Mouse (Mus musculus): ENCODE results near the gene P4ha3. TPM values are rescaled to one million over a fixed set of nuclear protein-coding genes. Genes with fewer than 3 reads are reported as not detected.

Gene P4ha3
- total RNA-seq, 2 experiments from 2014 or later: 6.5 to 8.5 TPM

GRCm38 (mm10) chr7:100281596-100281995, 3.7 kb upstream of the P4ha3 start:
- intact Hi-C loops (cut with DNase I): loop anchor here (1.0 kb wide), 1 partner anchor 109 kb away; no protein-coding TSS in a partner anchor
- no peak for TF ChIP-seq CTCF (IDR thresholded peaks at IDR 0.05)
- DNase-seq (ENCODE audit: extremely low spot score in 1 of 2, low spot score in 2 of 2): no peak
- no peak overlapping the region for H3K27ac ChIP-seq
- H3K4me3 ChIP-seq: no peak overlapping the region

GRCm38 (mm10) chr7:100283298-100283697, 2.0 kb upstream of the P4ha3 start:
- intact Hi-C loops (cut with DNase I): no loop called here
- no peak for DNase-seq (ENCODE audit: extremely low spot score in 1 of 2, low spot score in 2 of 2)

GRCm38 (mm10) chr7:100287748-100288578, 2.6 kb downstream of the P4ha3 start:
- TF ChIP-seq CTCF (IDR thresholded peaks at IDR 0.05): no peak
- H3K27ac ChIP-seq: no peak overlapping the region
- intact Hi-C loops (cut with DNase I): no loop called here
- H3K4me3 ChIP-seq: no peak overlapping the region
- DNase-seq (ENCODE audit: extremely low spot score in 1 of 2, low spot score in 2 of 2): no peak

More at GRCm38 (mm10) chr7:100283298-100283697, 2.0 kb upstream of the P4ha3 start:
- TF ChIP-seq CTCF (IDR thresholded peaks at IDR 0.05): no peak
- Histone ChIP-seq H3K27ac (peak overlapping the region; percentile 76), H3K4me3 (no peak overlapping the region)

GRCm38 (mm10) chr7:100288622-100289021, 3.3 kb downstream of the P4ha3 start:
- intact Hi-C loops (cut with DNase I): no loop called here
- Histone ChIP-seq H3K4me3 (no peak overlapping the region), H3K27ac (no peak overlapping the region)
- no peak for DNase-seq (ENCODE audit: extremely low spot score in 1 of 2, low spot score in 2 of 2)
- no peak for TF ChIP-seq CTCF (IDR thresholded peaks at IDR 0.05)

GRCm38 (mm10) chr7:100293546-100293945, 8.2 kb downstream of the P4ha3 start:
- no peak for DNase-seq (ENCODE audit: extremely low spot score in 1 of 2, low spot score in 2 of 2)
- TF ChIP-seq CTCF (IDR thresholded peaks at IDR 0.05): no peak
- Histone ChIP-seq H3K4me3 (no peak overlapping the region), H3K27ac (no peak overlapping the region)
- intact Hi-C loops (cut with DNase I): no loop called here

- Histone ChIP-seq H3K4me3 (no peak overlapping the region), H3K27ac (no peak overlapping the region)
- TF ChIP-seq CTCF (IDR thresholded peaks at IDR 0.05): peak; percentile 17
- DNase-seq (ENCODE audit: extremely low spot score in 1 of 2, low spot score in 2 of 2): no peak
- intact Hi-C loops (cut with DNase I): no loop called here
Measured at GRCm38 (mm10) chr7:100295745-100296144, 10.4 kb downstream of the P4ha3 start.

- DNase-seq (ENCODE audit: extremely low spot score in 1 of 2, low spot score in 2 of 2): no peak
- no peak for TF ChIP-seq CTCF (IDR thresholded peaks at IDR 0.05)
- Histone ChIP-seq H3K27ac (no peak overlapping the region), H3K4me3 (no peak overlapping the region)
- intact Hi-C loops (cut with DNase I): no loop called here
Measured at GRCm38 (mm10) chr7:100296699-100297098, 11.4 kb downstream of the P4ha3 start.

- DNase-seq (ENCODE audit: extremely low spot score in 1 of 2, low spot score in 2 of 2): no peak
- intact Hi-C loops (cut with DNase I): no loop called here
- Histone ChIP-seq H3K4me3 (no peak overlapping the region), H3K27ac (no peak overlapping the region)
- TF ChIP-seq CTCF (IDR thresholded peaks at IDR 0.05): no peak
Measured at GRCm38 (mm10) chr7:100298861-100299510, 13.7 kb downstream of the P4ha3 start.

- no peak for DNase-seq (ENCODE audit: extremely low spot score in 1 of 2, low spot score in 2 of 2)
- TF ChIP-seq CTCF (IDR thresholded peaks at IDR 0.05): no peak
- intact Hi-C loops (cut with DNase I): no loop called here
- peak overlapping the region; percentile 41; the same call in 1 of the 2 replicates for H3K27ac ChIP-seq
- no peak overlapping the region for H3K4me3 ChIP-seq
Measured at GRCm38 (mm10) chr7:100301390-100301789, 16.1 kb downstream of the P4ha3 start.

- no peak for TF ChIP-seq CTCF (IDR thresholded peaks at IDR 0.05)
- intact Hi-C loops (cut with DNase I): no loop called here
- H3K27ac ChIP-seq: peak overlapping the region; percentile 48
- DNase-seq (ENCODE audit: extremely low spot score in 1 of 2, low spot score in 2 of 2): peak; percentile 57 to 60
- H3K4me3 ChIP-seq: no peak overlapping the region
Measured at GRCm38 (mm10) chr7:100302316-100302715, 17.0 kb downstream of the P4ha3 start.

- TF ChIP-seq CTCF (IDR thresholded peaks at IDR 0.05): no peak
- Histone ChIP-seq H3K4me3 (no peak overlapping the region), H3K27ac (no peak overlapping the region)
- intact Hi-C loops (cut with DNase I): no loop called here
- DNase-seq (ENCODE audit: extremely low spot score in 1 of 2, low spot score in 2 of 2): no peak
Measured at GRCm38 (mm10) chr7:100305894-100306293, 20.6 kb downstream of the P4ha3 start.

GRCm38 (mm10) chr7:100307872-100308653, 22.7 kb downstream of the P4ha3 start:
- TF ChIP-seq CTCF (IDR thresholded peaks at IDR 0.05): no peak
- intact Hi-C loops (cut with DNase I): no loop called here
- peak; percentile 42 to 47 for DNase-seq (ENCODE audit: extremely low spot score in 1 of 2, low spot score in 2 of 2)
- no peak overlapping the region for H3K4me3 ChIP-seq
- H3K27ac ChIP-seq: peak overlapping the region; percentile 47; the same call in 1 of the 2 replicates

All from left cerebral cortex, adult 2 months (tissue).